Mouse (Mus musculus): ENCODE results near the gene Btg3. TPM values are rescaled to one million over a fixed set of nuclear protein-coding genes. Genes with fewer than 3 reads are reported as not detected.

The Btg3 gene
- polyA plus RNA-seq, 1 experiment from 2014 or later = 51.2 TPM

DNA sequence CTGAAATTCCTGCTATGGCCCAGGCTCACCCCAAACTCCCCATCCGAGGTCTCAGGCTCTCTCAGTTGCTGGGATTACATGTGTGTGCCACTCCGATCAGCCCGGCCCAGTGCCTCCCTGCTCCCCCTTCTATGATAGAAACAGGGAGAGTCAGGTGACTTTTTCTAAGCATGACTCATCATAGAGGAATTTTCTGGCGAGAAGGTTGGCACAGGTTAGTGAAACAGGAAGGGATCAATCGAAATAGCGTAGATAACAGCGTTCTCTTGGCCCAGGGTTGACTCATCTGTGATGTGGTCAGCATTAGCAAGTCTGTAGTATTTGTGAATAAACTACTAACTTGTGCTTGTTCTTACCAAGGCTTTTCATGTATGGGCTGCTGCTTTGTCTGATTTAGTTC lies 59.0 kb downstream of the Btg3 start:
- Histone ChIP-seq H3K4me2 (ENCODE audit: low read depth, low read length, severe bottlenecking) (no peak overlapping the region), H3K4me1 (replicated peaks; ENCODE audit: control insufficient read depth, insufficient read depth, low read length) (peaks cover 29% of the 10 kb centered on the region; the same call in 1 of the 2 replicates), H3K4me3 (ENCODE audit: low read depth, low read length) (no peak overlapping the region), H3K27me3 (ENCODE audit: control insufficient read depth, insufficient read depth, low read length) (no peaks in the 10 kb centered on the region), H3K36me3 (ENCODE audit: control insufficient read depth, insufficient read depth, low read length) (no peaks in the 10 kb centered on the region), H3K9ac (ENCODE audit: low read length) (no peak overlapping the region), H3K9me3 (ENCODE audit: control insufficient read depth, low read length) (no peaks in the 10 kb centered on the region), H3K27ac (ENCODE audit: low read depth, low read length) (no peak overlapping the region)
- DNase-seq (ENCODE audit: low spot score) (peak; percentile 38), ATAC-seq (replicated peaks; ENCODE audit: low FRiP score) (no peak)
- WGBS = 78% methylated on average over 7 of the region's 7 CpGs

DNA sequence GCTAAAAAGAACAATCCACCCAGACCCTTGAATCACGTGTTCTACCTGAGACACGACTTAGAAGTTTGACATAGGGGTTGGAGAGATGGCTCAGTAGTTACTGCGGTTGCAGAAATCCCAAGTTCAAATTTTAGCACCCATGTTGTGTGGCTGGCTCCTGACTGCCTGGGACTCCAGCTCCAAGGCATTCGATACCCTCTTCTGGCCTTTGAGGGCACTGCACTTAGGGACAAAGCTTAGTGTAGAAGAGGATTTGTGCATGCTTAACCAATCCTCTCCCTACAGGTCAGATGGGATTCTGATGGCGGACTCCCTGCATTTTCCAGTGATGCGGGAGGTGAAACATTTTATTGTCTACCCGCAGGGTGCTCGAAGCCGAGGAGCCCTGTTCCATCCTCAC lies 60.1 kb downstream of the Btg3 start:
- Histone ChIP-seq H3K4me1 (replicated peaks; ENCODE audit: control insufficient read depth, insufficient read depth, low read length) (peaks cover 21% of the 10 kb centered on the region; the same call in 1 of the 2 replicates), H3K27ac (ENCODE audit: low read depth, low read length) (no peak overlapping the region), H3K9ac (ENCODE audit: low read length) (no peak overlapping the region), H3K4me2 (ENCODE audit: low read depth, low read length, severe bottlenecking) (no peak overlapping the region), H3K4me3 (ENCODE audit: low read depth, low read length) (no peak overlapping the region), H3K9me3 (ENCODE audit: control insufficient read depth, low read length) (no peaks in the 10 kb centered on the region), H3K27me3 (ENCODE audit: control insufficient read depth, insufficient read depth, low read length) (no peaks in the 10 kb centered on the region), H3K36me3 (ENCODE audit: control insufficient read depth, insufficient read depth, low read length) (no peaks in the 10 kb centered on the region)
- DNase-seq (ENCODE audit: low spot score) = peak; percentile 60
- no peak for ATAC-seq (replicated peaks; ENCODE audit: low FRiP score)
- 82% methylated on average over 9 of the region's 9 CpGs for WGBS

DNA sequence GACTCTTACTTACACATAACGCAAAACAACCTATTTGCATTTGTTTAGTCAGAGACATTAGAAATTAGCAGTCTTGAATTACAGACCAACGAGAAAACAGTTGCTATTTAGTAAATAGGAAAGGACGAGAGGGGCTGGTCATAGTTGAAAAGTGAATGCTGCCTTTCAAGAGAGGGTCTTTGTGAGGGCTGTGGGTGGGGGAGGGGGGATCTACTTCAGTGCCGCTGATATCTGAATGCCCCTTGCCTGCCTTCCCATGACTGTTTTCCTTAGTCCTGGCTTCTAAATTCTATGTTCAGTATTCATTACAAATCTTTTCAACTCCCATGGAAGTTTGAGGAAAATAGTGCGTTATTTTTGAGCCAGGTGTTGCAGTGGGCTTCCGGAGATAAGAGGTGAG lies 63.0 kb downstream of the Btg3 start:
- Histone ChIP-seq H3K9ac (ENCODE audit: low read length) (no peak overlapping the region; the same call in 1 of the 2 replicates), H3K27ac (ENCODE audit: low read depth, low read length) (0 out of 2 replicates have a peak overlapping the region, but pooled peaks have one; percentile 25), H3K4me1 (replicated peaks; ENCODE audit: control insufficient read depth, insufficient read depth, low read length) (peaks cover 10% of the 10 kb centered on the region; the same call in 1 of the 2 replicates), H3K4me3 (ENCODE audit: low read depth, low read length) (no peak overlapping the region), H3K27me3 (ENCODE audit: control insufficient read depth, insufficient read depth, low read length) (no peaks in the 10 kb centered on the region), H3K36me3 (ENCODE audit: control insufficient read depth, insufficient read depth, low read length) (no peaks in the 10 kb centered on the region), H3K9me3 (ENCODE audit: control insufficient read depth, low read length) (no peaks in the 10 kb centered on the region), H3K4me2 (ENCODE audit: low read depth, low read length, severe bottlenecking) (peak overlapping the region; percentile 40; the same call in 1 of the 2 replicates)
- ATAC-seq (replicated peaks; ENCODE audit: low FRiP score) (peak; percentile 43; the same call in 1 of the 2 replicates), DNase-seq (ENCODE audit: low spot score) (peak; percentile 52)
- 28% methylated on average over 6 of the region's 6 CpGs for WGBS

DNA sequence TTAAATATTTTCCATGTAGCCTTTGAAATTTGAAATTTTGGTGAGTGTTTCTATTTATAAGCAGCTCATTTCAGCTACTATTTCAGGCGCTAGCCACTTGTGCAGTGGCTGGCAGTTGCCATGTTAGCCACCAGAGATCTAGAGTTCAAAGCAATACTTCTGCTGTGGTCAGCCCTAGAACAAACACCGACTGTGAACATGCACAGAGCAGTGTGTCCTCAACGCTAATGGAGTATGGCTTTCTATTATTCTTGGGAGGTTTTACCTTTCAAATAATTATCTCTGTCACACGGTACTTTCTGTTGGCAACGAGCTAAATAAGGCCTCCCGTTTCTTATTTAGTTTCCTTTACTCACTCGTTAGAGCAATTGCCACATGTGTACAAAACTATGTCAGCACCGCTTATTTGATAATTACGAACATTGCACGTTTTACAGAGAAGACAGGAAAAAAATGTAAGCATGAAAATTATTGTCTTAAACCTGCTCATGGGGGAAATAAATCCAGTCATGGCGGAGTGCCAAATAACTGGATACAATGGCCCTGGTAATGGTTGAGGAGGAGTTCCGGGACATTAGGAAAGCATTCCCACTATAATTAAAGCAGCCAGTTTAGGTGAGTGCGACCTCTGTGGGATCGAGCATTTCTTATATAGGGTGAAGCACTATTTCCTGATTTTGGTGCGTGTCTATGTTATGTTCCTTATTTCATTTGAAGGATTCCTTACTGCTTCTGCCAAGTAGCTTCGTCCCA lies 63.7 kb downstream of the Btg3 start:
- ATAC-seq (replicated peaks; ENCODE audit: low FRiP score) (peak; percentile 54), DNase-seq (ENCODE audit: low spot score) (peak; percentile 52)
- no peaks in the 10 kb centered on the region for H3K27me3 ChIP-seq (ENCODE audit: control insufficient read depth, insufficient read depth, low read length)
- H3K4me2 ChIP-seq (ENCODE audit: low read depth, low read length, severe bottlenecking) = peak overlapping the region; percentile 40; the same call in 1 of the 2 replicates
- no peak overlapping the region for H3K4me3 ChIP-seq (ENCODE audit: low read depth, low read length)
- peak overlapping the region; percentile 38; the same call in 1 of the 2 replicates for H3K27ac ChIP-seq (ENCODE audit: low read depth, low read length)
- H3K4me1 ChIP-seq (replicated peaks; ENCODE audit: control insufficient read depth, insufficient read depth, low read length) = peaks cover 10% of the 10 kb centered on the region; the same call in 1 of the 2 replicates
- 43% methylated on average over 16 of the region's 16 CpGs for WGBS
- H3K9ac ChIP-seq (ENCODE audit: low read length) = no peak overlapping the region; the same call in 1 of the 2 replicates
- no peaks in the 10 kb centered on the region for H3K9me3 ChIP-seq (ENCODE audit: control insufficient read depth, low read length)
- H3K36me3 ChIP-seq (ENCODE audit: control insufficient read depth, insufficient read depth, low read length) = no peaks in the 10 kb centered on the region

DNA sequence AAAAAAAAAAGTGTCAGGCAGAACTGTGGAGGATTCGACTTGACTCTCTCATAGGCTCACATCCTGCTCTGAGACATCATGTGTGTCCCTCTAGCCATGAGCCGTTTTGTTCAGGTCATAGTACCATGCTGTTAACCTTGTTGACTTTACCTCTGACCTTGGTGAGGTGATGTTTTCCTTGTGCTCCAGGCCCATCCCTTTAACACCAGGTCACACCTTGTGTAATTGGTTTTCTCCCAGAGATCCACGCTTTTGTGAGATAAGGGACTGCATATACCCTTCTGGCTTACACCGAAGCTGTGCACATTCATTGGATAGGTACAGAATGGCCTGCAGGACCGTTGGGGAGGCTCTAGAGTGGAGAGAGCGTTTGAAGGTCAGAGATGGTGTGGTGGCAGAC lies 67.7 kb downstream of the Btg3 start:
- ATAC-seq (replicated peaks; ENCODE audit: low FRiP score) (no peak), DNase-seq (ENCODE audit: low spot score) (peak; percentile 36)
- Histone ChIP-seq H3K27me3 (ENCODE audit: control insufficient read depth, insufficient read depth, low read length) (no peaks in the 10 kb centered on the region), H3K9me3 (ENCODE audit: control insufficient read depth, low read length) (no peaks in the 10 kb centered on the region), H3K4me2 (ENCODE audit: low read depth, low read length, severe bottlenecking) (no peak overlapping the region), H3K4me1 (replicated peaks; ENCODE audit: control insufficient read depth, insufficient read depth, low read length) (peaks cover 6% of the 10 kb centered on the region; the same call in 1 of the 2 replicates), H3K36me3 (ENCODE audit: control insufficient read depth, insufficient read depth, low read length) (no peaks in the 10 kb centered on the region; the same call in 1 of the 2 replicates), H3K4me3 (ENCODE audit: low read depth, low read length) (no peak overlapping the region), H3K27ac (ENCODE audit: low read depth, low read length) (no peak overlapping the region), H3K9ac (ENCODE audit: low read length) (no peak overlapping the region)
- 91% methylated on average over 6 of the region's 6 CpGs for WGBS

DNA sequence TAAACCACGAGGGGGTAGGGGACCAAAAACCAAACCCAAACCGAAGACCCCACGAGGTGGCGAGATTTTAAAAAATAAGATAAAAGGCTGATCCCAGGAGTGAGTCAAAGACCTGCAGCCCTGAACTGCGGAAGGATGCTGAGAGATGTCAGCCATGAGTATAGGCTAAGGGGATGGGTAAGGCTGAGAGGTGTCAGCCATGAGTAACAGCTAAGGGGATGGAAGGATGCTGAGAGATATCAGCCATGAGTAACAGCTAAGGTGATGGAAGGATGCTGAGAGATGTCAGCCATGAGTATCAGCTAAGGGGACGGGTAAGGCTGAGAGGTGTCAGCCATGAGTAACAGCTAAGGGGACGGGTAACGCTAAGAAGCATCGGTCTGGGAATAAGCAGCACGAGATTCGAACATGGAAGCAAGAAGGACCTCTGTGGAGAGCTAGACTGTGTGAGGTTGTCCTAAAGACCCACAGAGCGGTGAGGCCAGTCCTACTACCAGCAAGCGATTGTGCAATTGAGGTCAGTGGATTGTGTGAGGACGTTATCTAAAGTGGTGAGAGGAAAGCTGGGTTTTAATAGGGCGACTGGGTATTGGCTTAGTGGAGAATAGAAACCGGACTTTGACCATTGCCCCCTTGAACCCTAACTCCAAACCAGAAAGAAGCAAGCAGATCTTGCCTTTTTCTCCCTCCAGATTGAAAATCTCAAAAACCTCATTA lies 69.4 kb downstream of the Btg3 start:
- ATAC-seq (replicated peaks; ENCODE audit: low FRiP score) = no peak
- WGBS = 93% methylated on average over 16 of the region's 16 CpGs
- H3K4me1 ChIP-seq (replicated peaks; ENCODE audit: control insufficient read depth, insufficient read depth, low read length) = no peaks in the 10 kb centered on the region

DNA sequence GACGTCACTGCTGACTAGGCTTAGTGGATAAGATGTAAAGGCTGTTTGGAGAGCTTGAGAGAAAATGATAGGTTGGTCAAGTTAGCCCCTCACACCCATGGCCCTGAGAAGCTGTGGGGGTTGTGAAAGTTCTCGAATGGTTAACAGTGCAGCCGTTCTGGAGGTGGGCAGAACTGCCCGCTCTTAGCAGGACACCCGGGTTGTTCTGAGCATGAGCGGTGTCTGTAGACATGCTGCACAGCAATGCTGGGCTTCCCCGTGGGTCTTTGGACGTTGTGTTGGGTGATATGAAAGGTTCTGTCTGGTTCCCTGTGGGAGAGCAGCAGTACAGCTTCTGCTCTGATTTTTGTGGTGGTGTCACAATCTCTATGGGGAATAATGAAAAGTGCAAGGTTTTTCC lies 70.4 kb downstream of the Btg3 start:
- WGBS = 93% methylated on average over 8 of the region's 8 CpGs
- Histone ChIP-seq H3K4me1 (replicated peaks; ENCODE audit: control insufficient read depth, insufficient read depth, low read length) (no peaks in the 10 kb centered on the region), H3K4me3 (ENCODE audit: low read depth, low read length) (no peak overlapping the region), H3K27me3 (ENCODE audit: control insufficient read depth, insufficient read depth, low read length) (no peaks in the 10 kb centered on the region), H3K9ac (ENCODE audit: low read length) (no peak overlapping the region), H3K36me3 (ENCODE audit: control insufficient read depth, insufficient read depth, low read length) (no peaks in the 10 kb centered on the region; the same call in 1 of the 2 replicates), H3K27ac (ENCODE audit: low read depth, low read length) (no peak overlapping the region), H3K4me2 (ENCODE audit: low read depth, low read length, severe bottlenecking) (no peak overlapping the region), H3K9me3 (ENCODE audit: control insufficient read depth, low read length) (no peaks in the 10 kb centered on the region)
- DNase-seq (ENCODE audit: low spot score) (no peak), ATAC-seq (replicated peaks; ENCODE audit: low FRiP score) (no peak)

More for the DNA sequence above, 69.4 kb downstream of the Btg3 start:
- Histone ChIP-seq H3K9ac (ENCODE audit: low read length) (no peak overlapping the region), H3K27me3 (ENCODE audit: control insufficient read depth, insufficient read depth, low read length) (no peaks in the 10 kb centered on the region), H3K27ac (ENCODE audit: low read depth, low read length) (no peak overlapping the region), H3K9me3 (ENCODE audit: control insufficient read depth, low read length) (no peaks in the 10 kb centered on the region), H3K36me3 (ENCODE audit: control insufficient read depth, insufficient read depth, low read length) (no peaks in the 10 kb centered on the region; the same call in 1 of the 2 replicates), H3K4me3 (ENCODE audit: low read depth, low read length) (no peak overlapping the region), H3K4me2 (ENCODE audit: low read depth, low read length, severe bottlenecking) (no peak overlapping the region)
- peak; percentile 32 for DNase-seq (ENCODE audit: low spot score)

DNA sequence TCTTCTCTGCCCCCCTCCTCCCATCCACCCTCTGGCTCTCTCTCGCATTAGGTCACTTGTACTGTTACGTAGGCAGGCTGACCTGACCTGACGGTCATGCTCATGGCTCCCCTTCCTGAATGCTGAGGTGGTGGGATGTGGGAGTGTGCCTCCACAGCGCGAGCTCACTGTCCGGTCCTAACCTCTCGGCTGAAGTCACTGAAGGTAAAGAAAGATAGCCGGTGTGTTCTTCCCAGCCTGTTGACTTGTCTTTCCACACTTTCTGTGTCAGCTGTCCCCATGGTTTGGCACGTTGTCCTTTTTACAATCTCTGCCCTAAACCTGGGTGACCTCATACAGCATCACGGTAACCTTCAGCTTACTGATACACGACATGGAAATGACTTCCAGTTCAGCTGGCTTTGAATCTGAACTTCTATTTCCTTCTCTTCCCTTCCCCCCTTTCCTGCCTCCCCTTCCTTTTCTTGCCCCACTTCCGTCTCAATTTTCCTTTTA lies 71.3 kb downstream of the Btg3 start:
- H3K4me1 ChIP-seq (replicated peaks; ENCODE audit: control insufficient read depth, insufficient read depth, low read length) = no peaks in the 10 kb centered on the region
- 91% methylated on average over 12 of the region's 12 CpGs for WGBS
- H3K9ac ChIP-seq (ENCODE audit: low read length) = no peak overlapping the region
- ATAC-seq (replicated peaks; ENCODE audit: low FRiP score) (no peak), DNase-seq (ENCODE audit: low spot score) (peak; percentile 42)
- H3K4me3 ChIP-seq (ENCODE audit: low read depth, low read length) = no peak overlapping the region
- no peak overlapping the region for H3K27ac ChIP-seq (ENCODE audit: low read depth, low read length)
- no peaks in the 10 kb centered on the region for H3K9me3 ChIP-seq (ENCODE audit: control insufficient read depth, low read length)
- H3K36me3 ChIP-seq (ENCODE audit: control insufficient read depth, insufficient read depth, low read length) = no peaks in the 10 kb centered on the region; the same call in 1 of the 2 replicates
- no peaks in the 10 kb centered on the region for H3K27me3 ChIP-seq (ENCODE audit: control insufficient read depth, insufficient read depth, low read length)
- H3K4me2 ChIP-seq (ENCODE audit: low read depth, low read length, severe bottlenecking) = no peak overlapping the region

Data from forebrain, embryonic 11.5 days (tissue).